Mouse (Mus musculus) gastrocnemius, postnatal 10 days (tissue): ENCODE measurements around the gene Polr2a. TPM values are rescaled to one million over a fixed set of nuclear protein-coding genes. Genes with fewer than 3 reads are reported as not detected.
"Not testable (repeated sequence)": the region's sequence is repeated elsewhere in the genome, so short reads cannot be mapped to it uniquely, and the experiment has no call there.

ENCODE experiments used
- DNase-seq: peaks from one replicate; pipeline ENCODE4 v3.0.0; 2021; ENCODE audit warnings: mixed read lengths
- total RNA-seq, 2 experiments: library from RNA; stranded (reverse); gene quantifications; 2 replicates each; pipeline ENCODE4 v1.2.3; 2021

Gene Polr2a
- total RNA-seq, 2 experiments from 2014 or later, result 45.9 to 49.4 TPM

DNA sequence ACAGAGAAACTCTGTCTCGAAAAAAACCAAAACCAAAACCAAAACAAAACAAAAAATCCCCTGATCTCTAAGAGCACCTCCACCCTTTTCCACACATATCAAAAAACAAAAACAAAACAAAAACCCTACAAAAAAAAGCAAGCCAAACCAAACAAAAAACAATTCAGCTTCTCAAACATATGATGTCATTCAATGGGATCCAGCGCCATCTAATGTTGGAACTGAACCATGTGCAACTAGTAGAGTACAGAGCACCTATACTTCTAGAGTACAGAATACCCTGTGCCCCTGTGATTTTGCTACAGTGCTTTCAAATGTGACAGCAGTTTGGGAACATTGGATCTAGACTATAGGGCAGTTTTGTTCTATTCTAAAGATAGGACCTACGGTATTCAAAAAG is 3.7 kb downstream of the Polr2a start:
- no peak for DNase-seq

DNA sequence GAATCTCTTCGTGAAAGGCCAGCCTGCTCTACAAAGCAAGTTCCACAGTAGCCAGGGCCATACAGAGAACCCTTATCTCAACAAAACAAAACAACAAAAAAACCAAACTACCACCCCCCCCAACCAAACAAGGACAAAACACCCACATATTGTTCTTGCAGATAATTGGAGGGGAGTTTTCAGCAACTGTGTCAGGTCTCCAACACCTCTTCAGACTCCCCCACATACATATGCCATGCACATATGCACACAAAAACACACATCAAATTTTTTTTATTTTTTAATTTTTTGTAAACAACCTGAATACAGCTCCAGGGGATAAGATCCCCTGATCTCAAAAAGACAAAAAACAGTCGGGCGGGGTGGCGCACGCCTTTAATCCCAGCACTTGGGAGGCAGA is 4.2 kb downstream of the Polr2a start:
- DNase-seq, result no peak

- DNase-seq, result no peak
These were observed 5.8 kb downstream of the Polr2a start for GRCm38 (mm10) chr11:69752686-69753085.

DNA sequence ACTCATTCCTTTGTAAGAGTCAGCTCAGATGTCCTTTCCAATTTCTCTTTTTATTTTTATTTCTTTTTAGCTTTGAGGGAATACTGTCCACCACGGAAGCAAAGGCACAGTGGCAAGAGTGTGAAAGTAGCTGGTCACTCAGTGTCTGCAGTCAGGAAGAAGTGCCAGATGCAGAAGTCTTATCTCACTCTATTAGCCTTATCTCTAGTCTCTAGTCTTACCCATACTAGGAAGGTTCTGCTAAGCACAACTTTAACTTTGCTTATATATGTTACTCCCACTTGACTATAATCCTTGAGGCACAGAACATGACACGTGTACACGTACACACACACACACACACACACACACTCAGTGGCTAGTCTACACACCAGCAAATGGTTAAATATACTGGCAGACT is 6.8 kb downstream of the Polr2a start:
- no peak for DNase-seq

DNA sequence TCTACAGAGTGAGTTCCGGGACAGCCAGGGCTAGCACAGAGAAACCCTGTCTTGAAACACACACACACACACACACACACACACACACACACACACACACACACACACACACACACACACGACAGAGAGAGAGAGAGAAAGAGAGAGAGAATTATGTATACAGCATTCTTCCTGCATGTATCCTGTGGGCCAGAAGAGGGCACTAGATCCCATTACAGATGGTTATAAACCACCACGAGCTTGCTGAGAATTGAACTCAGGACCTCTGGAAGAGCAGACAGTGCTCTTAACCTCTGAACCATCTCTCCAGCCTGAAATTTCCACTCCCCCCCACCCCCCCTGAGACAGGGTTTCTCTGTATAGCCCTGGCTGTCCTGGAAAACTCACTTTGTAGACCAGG is 27.0 kb downstream of the Polr2a start:
- not testable (repeated sequence) for DNase-seq

DNA sequence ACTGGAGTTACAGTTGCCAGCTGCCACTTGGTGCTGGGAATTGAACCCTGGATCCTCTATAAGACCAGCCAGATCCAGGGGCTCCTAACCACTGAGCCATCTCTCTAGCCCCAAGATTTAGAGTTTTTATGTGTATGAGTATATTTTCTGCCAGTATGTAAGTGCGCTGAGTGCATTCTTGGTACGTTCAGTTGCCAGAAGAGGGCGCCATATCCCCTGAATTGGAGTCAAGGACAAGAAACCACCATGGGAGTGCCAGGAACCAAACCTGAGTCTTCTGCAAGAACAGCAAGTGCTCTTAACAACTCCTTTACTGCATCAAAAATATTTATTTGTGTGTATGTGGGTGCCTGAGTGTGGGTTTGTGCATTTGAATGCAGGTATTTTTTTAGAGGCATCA is 29.4 kb downstream of the Polr2a start:
- DNase-seq, result peak; percentile 58

GRCm38 (mm10) chr11:69725951-69726350 is 32.5 kb downstream of the Polr2a start:
- no peak for DNase-seq

DNA sequence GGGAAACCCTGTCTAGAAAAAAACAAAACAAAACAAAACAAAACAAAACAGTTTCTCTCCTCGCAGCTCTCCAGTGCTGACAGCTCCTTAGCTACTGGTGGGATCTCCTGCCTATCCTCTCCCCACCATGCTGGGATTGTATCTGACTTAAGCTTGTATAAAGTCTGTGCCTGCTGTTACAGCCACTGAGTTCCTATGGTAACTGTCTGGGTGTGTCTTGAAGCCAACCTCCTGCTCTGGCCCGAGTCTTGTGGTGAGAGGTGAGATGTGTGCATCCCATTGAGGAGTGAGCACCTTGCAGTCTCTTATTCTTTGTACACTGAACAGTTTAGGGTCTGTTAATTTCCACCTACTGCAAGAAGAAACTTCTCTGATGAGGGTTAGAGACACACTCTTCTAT is 35.4 kb downstream of the Polr2a start:
- DNase-seq, result no peak

- no peak for DNase-seq
These were observed 37.6 kb downstream of the Polr2a start for GRCm38 (mm10) chr11:69720852-69721251.

DNA sequence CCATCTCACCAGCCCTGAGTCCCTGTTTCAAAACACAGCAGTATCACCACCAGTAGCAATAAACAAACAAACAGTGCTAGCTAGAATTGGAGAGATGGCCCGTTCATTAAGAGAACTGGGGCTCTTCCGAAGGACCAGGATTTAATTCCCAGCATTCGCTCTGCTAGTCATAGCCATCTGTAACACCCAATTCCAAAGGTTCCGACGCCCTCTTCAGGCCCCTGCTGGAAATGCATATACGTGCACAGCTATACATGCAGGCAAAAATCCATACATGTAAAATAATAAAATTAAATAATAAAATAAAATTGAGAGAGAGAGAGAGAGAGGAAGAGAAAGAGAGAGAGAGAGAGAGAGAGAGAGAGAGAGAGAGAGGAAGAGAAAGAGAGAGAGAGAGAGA is 39.0 kb downstream of the Polr2a start:
- no peak for DNase-seq

DNA sequence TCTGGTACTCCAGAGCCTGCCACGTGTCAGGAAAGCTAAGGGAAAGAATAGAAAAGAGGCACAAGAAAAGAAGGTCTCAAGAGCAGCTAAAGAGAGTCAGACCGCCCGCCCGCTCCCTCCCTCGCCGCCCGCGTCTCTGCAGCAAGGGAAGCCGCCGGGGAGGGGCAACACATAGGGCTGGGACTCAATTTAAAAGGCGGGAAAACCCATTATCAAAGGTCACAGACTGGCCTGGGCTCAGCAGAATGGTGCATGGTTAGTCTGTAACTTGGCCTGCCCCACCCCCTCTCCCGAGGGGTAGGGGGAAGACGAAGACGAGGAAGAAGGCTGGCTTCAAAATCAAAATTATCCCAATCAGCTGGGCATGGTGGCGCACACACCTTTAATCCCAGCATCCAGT is 39.8 kb downstream of the Polr2a start:
- DNase-seq, result no peak

GRCm38 (mm10) chr11:69716953-69717352 is 41.5 kb downstream of the Polr2a start:
- DNase-seq, result no peak

DNA sequence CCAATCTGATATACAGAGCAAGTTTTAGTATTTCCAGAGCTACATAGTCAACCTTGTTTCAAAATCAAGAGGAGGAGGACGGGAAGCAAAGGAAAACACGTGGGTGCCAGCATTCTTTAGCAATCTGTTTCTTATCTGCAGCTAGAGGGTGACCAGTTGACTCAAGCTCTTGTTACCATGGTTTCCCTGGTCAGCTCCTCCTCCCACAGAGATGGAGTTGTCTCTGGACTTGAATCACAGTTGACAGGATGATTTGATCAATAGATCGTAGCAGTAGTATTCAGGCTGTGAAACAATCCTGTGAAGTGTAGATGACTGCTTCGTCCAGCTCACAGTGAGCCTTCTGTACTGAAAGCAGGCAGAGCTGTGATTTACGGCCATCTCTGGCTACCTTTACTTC is 42.5 kb downstream of the Polr2a start:
- DNase-seq, result no peak

GRCm38 (mm10) chr11:69715482-69715881 is 43.0 kb downstream of the Polr2a start:
- DNase-seq, result peak; percentile 43

DNA sequence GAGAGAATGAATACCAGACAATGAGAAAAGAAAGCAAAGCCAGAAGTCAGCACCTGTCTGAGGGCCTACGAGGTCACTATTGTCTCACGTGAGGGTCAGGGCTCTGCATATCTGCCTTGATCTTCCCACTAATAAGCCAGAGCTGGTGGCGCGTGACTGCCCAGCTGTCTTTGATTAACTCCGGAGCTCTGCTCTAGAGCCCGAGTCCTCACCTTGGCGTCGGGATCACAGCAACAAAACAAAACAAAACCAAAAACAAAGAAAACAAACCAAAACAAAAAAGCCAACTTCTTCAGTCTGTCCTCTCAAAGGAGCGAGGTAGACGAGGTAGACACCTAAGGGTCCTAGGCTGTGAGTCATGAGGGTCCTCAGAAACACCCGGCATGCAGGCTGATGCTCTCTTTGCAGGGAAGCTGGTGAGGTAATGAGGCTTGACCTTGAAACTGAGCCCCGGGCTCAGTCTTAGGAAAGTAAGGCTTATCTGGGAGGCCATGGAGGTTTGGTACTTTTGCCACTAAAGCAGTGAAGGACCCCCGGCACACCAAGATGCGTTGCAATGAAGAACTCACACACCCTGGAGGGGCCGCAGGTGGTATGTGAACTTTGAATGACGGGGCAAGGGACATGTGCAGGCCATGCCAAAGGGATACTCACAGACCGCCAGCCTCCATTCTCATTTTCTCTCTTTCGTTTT is 43.7 kb downstream of the Polr2a start:
- DNase-seq, result no peak

DNA sequence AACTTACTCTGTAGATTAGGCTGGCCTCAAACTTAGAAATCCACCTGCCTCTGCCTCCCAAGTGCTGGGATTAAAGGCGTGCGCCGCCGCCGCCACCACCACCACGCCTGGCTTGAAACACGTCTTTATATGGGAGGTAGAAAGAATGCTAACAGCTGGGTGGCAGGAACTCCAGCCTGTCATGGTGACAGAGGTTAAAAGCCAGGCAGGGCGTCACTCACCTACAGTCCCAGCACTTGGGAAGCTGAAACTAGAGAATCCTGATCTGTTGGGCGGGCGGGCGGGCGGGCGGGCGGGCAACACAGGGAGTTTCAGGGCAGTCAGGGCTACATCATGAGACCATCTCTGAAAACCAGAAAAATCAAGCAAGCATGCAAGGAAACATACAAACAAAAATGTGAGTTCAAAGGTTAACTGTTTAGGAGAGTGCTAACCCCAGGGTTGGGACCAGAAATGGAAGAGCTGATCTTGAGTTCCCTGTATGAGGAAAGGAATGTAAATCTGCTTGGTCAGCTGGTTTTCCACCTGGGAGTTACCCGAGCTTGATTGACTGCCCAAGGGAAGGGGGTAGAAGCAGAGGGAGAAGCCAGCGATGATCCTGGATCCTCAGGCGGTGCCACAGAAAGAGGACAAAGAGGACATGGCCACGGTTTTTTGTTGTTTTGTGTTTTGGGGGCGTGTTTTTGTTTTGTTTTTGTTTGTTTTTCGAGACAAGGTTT is 45.3 kb downstream of the Polr2a start:
- DNase-seq, result no peak

GRCm38 (mm10) chr11:69711082-69711481 is 47.4 kb downstream of the Polr2a start:
- no peak for DNase-seq

- DNase-seq, result no peak
These were observed 48.0 kb downstream of the Polr2a start for GRCm38 (mm10) chr11:69710470-69710869.

GRCm38 (mm10) chr11:69709554-69710446 is 48.6 kb downstream of the Polr2a start:
- DNase-seq, result no peak

DNA sequence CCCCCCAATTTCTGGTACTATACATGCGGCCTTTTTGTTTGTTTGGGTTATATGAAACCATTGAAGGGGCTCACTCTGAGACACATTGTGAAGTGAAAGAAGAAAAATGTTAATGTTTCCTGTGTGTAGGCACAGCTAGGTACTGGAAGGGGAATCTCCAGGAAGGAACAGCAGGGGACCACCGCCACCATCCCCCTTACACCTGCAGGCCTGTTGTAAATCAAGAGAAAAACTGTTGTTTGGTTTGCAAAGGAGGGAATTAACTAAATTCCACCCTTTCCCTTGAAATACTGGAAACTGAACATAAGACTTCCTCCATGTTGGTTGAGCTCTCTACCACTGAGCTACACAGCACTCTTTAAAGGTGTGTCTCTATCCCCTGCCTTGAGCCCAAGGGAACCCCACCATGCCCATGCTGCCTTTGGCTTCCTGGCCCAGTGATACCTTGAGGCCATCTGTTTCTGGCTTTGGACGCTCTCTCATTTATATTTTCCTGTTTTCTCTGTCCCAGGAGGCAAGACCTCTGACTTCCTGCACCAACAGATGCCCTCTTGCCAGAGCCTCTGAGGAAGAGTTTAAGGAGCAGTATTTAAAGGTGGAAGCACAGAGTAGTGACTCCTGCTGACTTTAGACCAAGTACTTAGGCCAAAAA is 49.7 kb downstream of the Polr2a start:
- no peak for DNase-seq

DNA sequence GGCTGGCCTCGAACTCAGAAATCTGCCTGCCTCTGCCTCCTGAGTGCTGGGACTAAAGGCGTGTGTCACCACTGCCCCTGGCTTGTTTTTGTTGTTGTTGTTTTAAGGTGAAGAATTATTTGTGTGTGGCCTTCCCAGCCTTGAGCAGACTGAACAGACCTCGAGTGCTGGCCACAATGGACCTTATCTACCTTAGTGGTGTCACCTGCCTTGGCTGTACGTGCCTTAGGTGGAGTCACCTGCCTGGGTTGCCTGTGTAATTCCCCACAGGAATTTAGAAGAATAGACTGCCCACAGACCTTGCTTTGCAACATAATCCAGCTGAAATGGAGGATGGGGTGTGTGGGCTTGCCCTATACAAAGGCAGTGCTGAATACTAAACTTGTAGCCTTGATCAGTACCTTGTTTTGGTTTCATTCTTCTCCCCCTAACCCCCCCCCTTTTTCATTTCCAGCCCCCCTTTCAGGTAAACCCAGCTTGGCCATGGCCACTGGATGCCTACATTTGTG is 50.5 kb downstream of the Polr2a start:
- no peak for DNase-seq

- no peak for DNase-seq
These were observed 51.0 kb downstream of the Polr2a start for GRCm38 (mm10) chr11:69707480-69707847.
